Mouse (Mus musculus): ENCODE results near the gene Hmga1b. TPM values are rescaled to one million over a fixed set of nuclear protein-coding genes. Genes with fewer than 3 reads are reported as not detected.

The Hmga1b gene
- total RNA-seq, 2 experiments from 2014 or later: 5.7 to 12.6 TPM

DNA sequence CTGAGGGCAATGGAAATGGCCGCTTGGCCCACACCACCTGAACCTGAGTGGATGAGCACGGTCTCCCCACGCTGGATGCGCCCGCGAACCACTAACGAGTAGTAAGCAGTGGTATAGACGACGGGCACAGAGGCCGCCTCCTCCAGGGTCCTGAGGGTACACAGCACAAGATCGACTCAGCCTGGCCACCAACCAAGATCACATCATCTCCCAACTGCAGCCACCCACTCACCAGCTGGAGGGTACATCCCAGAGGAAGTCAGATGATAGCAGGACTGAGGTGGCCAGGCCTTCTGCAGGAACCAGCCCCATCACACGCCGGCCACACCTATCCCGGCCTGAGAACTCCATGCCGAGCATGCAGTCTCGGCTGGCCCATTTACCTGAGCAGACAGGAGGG is 49.5 kb downstream of the Hmga1b start:
- ATAC-seq (replicated peaks; ENCODE audit: low FRiP score, poor library complexity, severe bottlenecking): no peak

Other genes starting within 250 kb of the Hmga1b start
- gene Gcgr, start 232.1 kb upstream of the Hmga1b start, total RNA-seq (2015; ENCODE audit: low replicate concordance): not detected in 2 replicates
- not detected in 2 replicates for gene Gcgr, start 232.1 kb upstream of the Hmga1b start, total RNA-seq (2017; ENCODE audit: low replicate concordance)
- gene Mcrip1, start 213.1 kb upstream of the Hmga1b start, total RNA-seq (2015; ENCODE audit: low replicate concordance): 19.8 and 23.5 TPM in 2 replicates
- gene Mcrip1, start 213.1 kb upstream of the Hmga1b start, total RNA-seq (2017; ENCODE audit: low replicate concordance): 1.7 and 5.6 TPM in 2 replicates
- not detected in 2 replicates for gene Ppp1r27, start 211.7 kb upstream of the Hmga1b start, total RNA-seq (2015; ENCODE audit: low replicate concordance)
- gene Ppp1r27, start 211.7 kb upstream of the Hmga1b start, total RNA-seq (2017; ENCODE audit: low replicate concordance): not detected in 2 replicates
- gene P4hb, start 189.5 kb upstream of the Hmga1b start, total RNA-seq (2015; ENCODE audit: low replicate concordance): 101 and 104 TPM in 2 replicates
- 112 and 141 TPM in 2 replicates for gene P4hb, start 189.5 kb upstream of the Hmga1b start, total RNA-seq (2017; ENCODE audit: low replicate concordance)
- 134 and 150 TPM in 2 replicates for gene Arhgdia, start 181.2 kb upstream of the Hmga1b start, total RNA-seq (2015; ENCODE audit: low replicate concordance)
- 45.3 and 49.3 TPM in 2 replicates for gene Arhgdia, start 181.2 kb upstream of the Hmga1b start, total RNA-seq (2017; ENCODE audit: low replicate concordance)
- 72.9 and 87.2 TPM in 2 replicates for gene Alyref, start 164.4 kb upstream of the Hmga1b start, total RNA-seq (2015; ENCODE audit: low replicate concordance)
- gene Alyref, start 164.4 kb upstream of the Hmga1b start, total RNA-seq (2017; ENCODE audit: low replicate concordance): 142 and 227 TPM in 2 replicates
- gene Anapc11, start 164.4 kb upstream of the Hmga1b start, total RNA-seq (2015; ENCODE audit: low replicate concordance): 28.1 and 35.0 TPM in 2 replicates
- gene Anapc11, start 164.4 kb upstream of the Hmga1b start, total RNA-seq (2017; ENCODE audit: low replicate concordance): 2.8 and 12.1 TPM in 2 replicates
- not detected in 2 replicates for gene Npb, start 154.3 kb upstream of the Hmga1b start, total RNA-seq (2015; ENCODE audit: low replicate concordance)
- not detected in 2 replicates for gene Npb, start 154.3 kb upstream of the Hmga1b start, total RNA-seq (2017; ENCODE audit: low replicate concordance)
- gene Pcyt2, start 144.9 kb upstream of the Hmga1b start, total RNA-seq (2015; ENCODE audit: low replicate concordance): 13.3 and 14.7 TPM in 2 replicates
- gene Pcyt2, start 144.9 kb upstream of the Hmga1b start, total RNA-seq (2017; ENCODE audit: low replicate concordance): 20.7 and 23.1 TPM in 2 replicates
- gene Sirt7, start 137.6 kb upstream of the Hmga1b start, total RNA-seq (2015; ENCODE audit: low replicate concordance): 59.9 and 61.3 TPM in 2 replicates
- gene Sirt7, start 137.6 kb upstream of the Hmga1b start, total RNA-seq (2017; ENCODE audit: low replicate concordance): 81.2 and 85.6 TPM in 2 replicates
- 36.0 TPM in 2 replicates for gene Mafg, start 129.2 kb upstream of the Hmga1b start, total RNA-seq (2015; ENCODE audit: low replicate concordance)
- 71.3 and 91.6 TPM in 2 replicates for gene Mafg, start 129.2 kb upstream of the Hmga1b start, total RNA-seq (2017; ENCODE audit: low replicate concordance)
- 2.1 TPM in 1 of 2 replicates, not detected in the other for gene Pycr1, start 119.0 kb upstream of the Hmga1b start, total RNA-seq (2015; ENCODE audit: low replicate concordance)
- 1.1 TPM in 1 of 2 replicates, not detected in the other for gene Pycr1, start 119.0 kb upstream of the Hmga1b start, total RNA-seq (2017; ENCODE audit: low replicate concordance)
- gene Myadml2, start 114.6 kb upstream of the Hmga1b start, total RNA-seq (2015; ENCODE audit: low replicate concordance): not detected in 2 replicates
- gene Myadml2, start 114.6 kb upstream of the Hmga1b start, total RNA-seq (2017; ENCODE audit: low replicate concordance): not detected in 2 replicates
- gene Notum, start 101.6 kb upstream of the Hmga1b start, total RNA-seq (2015; ENCODE audit: low replicate concordance): not detected in 2 replicates
- not detected in 2 replicates for gene Notum, start 101.6 kb upstream of the Hmga1b start, total RNA-seq (2017; ENCODE audit: low replicate concordance)
- 33.1 and 41.4 TPM in 2 replicates for gene Aspscr1, start 89.8 kb upstream of the Hmga1b start, total RNA-seq (2015; ENCODE audit: low replicate concordance)
- 46.0 and 59.7 TPM in 2 replicates for gene Aspscr1, start 89.8 kb upstream of the Hmga1b start, total RNA-seq (2017; ENCODE audit: low replicate concordance)
- 7.1 and 35.3 TPM in 2 replicates for gene Cenpx, start 49.1 kb upstream of the Hmga1b start, total RNA-seq (2015; ENCODE audit: low replicate concordance)
- 15.0 and 21.2 TPM in 2 replicates for gene Cenpx, start 49.1 kb upstream of the Hmga1b start, total RNA-seq (2017; ENCODE audit: low replicate concordance)
- gene Lrrc45, start 48.9 kb upstream of the Hmga1b start, total RNA-seq (2015; ENCODE audit: low replicate concordance): 3.4 and 6.1 TPM in 2 replicates
- 12.3 and 12.9 TPM in 2 replicates for gene Lrrc45, start 48.9 kb upstream of the Hmga1b start, total RNA-seq (2017; ENCODE audit: low replicate concordance)
- gene Rac3, start 41.3 kb upstream of the Hmga1b start, total RNA-seq (2015; ENCODE audit: low replicate concordance): not detected in 2 replicates
- gene Rac3, start 41.3 kb upstream of the Hmga1b start, total RNA-seq (2017; ENCODE audit: low replicate concordance): 1.3 and 3.5 TPM in 2 replicates
- 3.6 TPM in 1 of 2 replicates, not detected in the other for gene Dcxr, start 35.5 kb upstream of the Hmga1b start, total RNA-seq (2015; ENCODE audit: low replicate concordance)
- 7.2 TPM in 1 of 2 replicates, not detected in the other for gene Dcxr, start 35.5 kb upstream of the Hmga1b start, total RNA-seq (2017; ENCODE audit: low replicate concordance)
- 21.8 and 23.4 TPM in 2 replicates for gene Cbr2, start 30.7 kb upstream of the Hmga1b start, total RNA-seq (2015; ENCODE audit: low replicate concordance)
- gene Cbr2, start 30.7 kb upstream of the Hmga1b start, total RNA-seq (2017; ENCODE audit: low replicate concordance): not detected in 2 replicates
- 3.2 and 6.7 TPM in 2 replicates for gene Rfng, start 21.4 kb downstream of the Hmga1b start, total RNA-seq (2015; ENCODE audit: low replicate concordance)
- 0.91 and 1.3 TPM in 2 replicates for gene Rfng, start 21.4 kb downstream of the Hmga1b start, total RNA-seq (2017; ENCODE audit: low replicate concordance)
- 31.4 and 39.0 TPM in 2 replicates for gene Gps1, start 21.5 kb downstream of the Hmga1b start, total RNA-seq (2015; ENCODE audit: low replicate concordance)
- 17.6 and 19.9 TPM in 2 replicates for gene Gps1, start 21.5 kb downstream of the Hmga1b start, total RNA-seq (2017; ENCODE audit: low replicate concordance)
- gene Dus1l, start 33.6 kb downstream of the Hmga1b start, total RNA-seq (2015; ENCODE audit: low replicate concordance): 46.1 and 62.0 TPM in 2 replicates
- gene Dus1l, start 33.6 kb downstream of the Hmga1b start, total RNA-seq (2017; ENCODE audit: low replicate concordance): 15.4 and 24.6 TPM in 2 replicates
- 3.2 and 16.3 TPM in 2 replicates for gene Fasn, start 61.8 kb downstream of the Hmga1b start, total RNA-seq (2015; ENCODE audit: low replicate concordance)
- gene Fasn, start 61.8 kb downstream of the Hmga1b start, total RNA-seq (2017; ENCODE audit: low replicate concordance): 0.83 and 2.8 TPM in 2 replicates
- gene Ccdc57, start 170.1 kb downstream of the Hmga1b start, total RNA-seq (2015; ENCODE audit: low replicate concordance): 6.7 and 11.2 TPM in 2 replicates
- gene Ccdc57, start 170.1 kb downstream of the Hmga1b start, total RNA-seq (2017; ENCODE audit: low replicate concordance): 12.1 and 13.5 TPM in 2 replicates
- 4.7 and 5.4 TPM in 2 replicates for gene Slc16a3, start 185.7 kb downstream of the Hmga1b start, total RNA-seq (2015; ENCODE audit: low replicate concordance)
- 0.98 and 3.3 TPM in 2 replicates for gene Slc16a3, start 185.7 kb downstream of the Hmga1b start, total RNA-seq (2017; ENCODE audit: low replicate concordance)
- gene Csnk1d, start 228.5 kb downstream of the Hmga1b start, total RNA-seq (2015; ENCODE audit: low replicate concordance): 7.6 and 27.7 TPM in 2 replicates
- 17.3 and 26.2 TPM in 2 replicates for gene Csnk1d, start 228.5 kb downstream of the Hmga1b start, total RNA-seq (2017; ENCODE audit: low replicate concordance)